In the genomic region with DNA sequence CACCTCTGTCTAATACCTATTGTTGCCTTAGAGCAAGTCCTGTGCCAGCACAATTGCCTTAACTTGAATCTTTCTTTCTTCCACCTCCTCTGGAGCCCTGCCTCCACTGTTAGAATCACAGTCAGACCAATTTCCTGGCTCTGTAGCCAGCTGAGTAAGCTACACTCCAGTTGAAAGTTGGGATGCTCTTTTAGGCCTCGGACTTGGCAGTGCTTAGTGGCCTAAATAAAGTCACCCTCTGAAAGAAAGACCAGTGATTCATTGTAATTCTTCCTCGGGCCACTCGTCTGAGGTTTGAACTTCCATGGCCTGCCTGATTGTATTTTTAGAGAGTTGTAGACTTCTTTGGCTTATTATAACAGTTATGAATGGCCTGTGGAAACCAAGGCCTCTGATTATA, we compare ENCODE assay signal across 21 mouse cellular contexts.
A peak's percentile ranks its signal among the peaks of the same experiment; 100 is the strongest.
DNase-seq lines count a peak whose midpoint lies in the region; ATAC-seq lines count a peak whose summit lies in the region.
"Had no signal": no experiment of that assay in that cellular context is flagged by ENCODE, and none has a peak within 500 bp of the region (broad histone marks: within the 10 kb centered on the region; RNA-seq: fewer than 3 reads in every experiment).

No protein-coding gene starts in this region.

- no peak overlapping the region for H3K9ac ChIP-seq in kidney, embryonic 15.5 days
- H3K9ac ChIP-seq: hindbrain, embryonic 15.5 days; limb, embryonic 12.5 days; liver, embryonic 13.5 days; lung, embryonic 15.5 days had no signal

- no peak overlapping the region for H3K4me2 ChIP-seq in kidney, embryonic 15.5 days
- H3K4me2 ChIP-seq: hindbrain, embryonic 15.5 days; limb, embryonic 12.5 days; liver, embryonic 13.5 days; lung, embryonic 15.5 days had no signal

- H3K27ac ChIP-seq in kidney, embryonic 15.5 days: no peak overlapping the region
- H3K27ac ChIP-seq: hindbrain, embryonic 15.5 days; limb, embryonic 12.5 days; liver, embryonic 13.5 days; lung, embryonic 15.5 days had no signal

- H3K27me3 ChIP-seq in kidney, embryonic 15.5 days: no peaks in the 10 kb centered on the region
- H3K27me3 ChIP-seq: limb, embryonic 12.5 days; liver, embryonic 13.5 days; lung, embryonic 15.5 days had no signal

- peaks cover 6% of the 10 kb centered on the region; the same call in 1 of the 2 replicates for H3K4me1 ChIP-seq in kidney, embryonic 15.5 days
- H3K4me1 ChIP-seq: hindbrain, embryonic 15.5 days; limb, embryonic 12.5 days; liver, embryonic 13.5 days; lung, embryonic 15.5 days had no signal

- WGBS in kidney, embryonic 15.5 days: 57% methylated on average over 3 of the region's 3 CpGs

- H3K36me3 ChIP-seq in kidney, embryonic 15.5 days: no peaks in the 10 kb centered on the region
- H3K36me3 ChIP-seq: G1E; hindbrain, embryonic 15.5 days; limb, embryonic 12.5 days; liver, embryonic 13.5 days; lung, embryonic 15.5 days had no signal

- ATAC-seq in kidney, embryonic 15.5 days (replicated peaks; ENCODE audit: low FRiP score): no peak
- ATAC-seq in monocyte, adult 5-6 weeks (replicated peaks; ENCODE audit: insufficient number of reproducible peaks, low FRiP score, low TSS enrichment, poor library complexity, severe bottlenecking): no peak
- ATAC-seq: CD4-positive, CD25-positive, alpha-beta regulatory T cell, adult 4 months; forebrain, embryonic 14.5 days; intestine, postnatal 0 days had no signal

- intact Hi-C loops in gastrocnemius, postnatal 14 days (cut with DNase I; ENCODE audit: low total_unique reads): no loop called here

- H3K9me3 ChIP-seq in kidney, embryonic 15.5 days (replicated peaks): no peaks in the 10 kb centered on the region
- H3K9me3 ChIP-seq: G1E; hindbrain, embryonic 15.5 days; limb, embryonic 12.5 days; liver, embryonic 13.5 days; lung, embryonic 15.5 days had no signal

- DNase-seq in gastrocnemius, postnatal 14 days: peak; percentile 8
- no peak for DNase-seq in gastrocnemius, adult 8-10 months (ENCODE audit: low spot score in 2 of 2)
- peak; percentile 22 for DNase-seq in kidney, postnatal 14 days
- peak; percentile 20 for DNase-seq in brain, adult 2 months (ENCODE audit: low read depth, low spot score)
- no peak for DNase-seq in urinary bladder, adult 18-20 months (ENCODE audit: low spot score in 2 of 2)
- DNase-seq: adrenal gland, postnatal 14 days; cerebellum, postnatal 25 days; kidney, postnatal 25 days; liver, embryonic 13.5 days; right cerebral cortex, adult 18-20 months; spleen, adult 18-20 months; thymus, adult 18-20 months had no signal

- no peak overlapping the region for H3K4me3 ChIP-seq in kidney, embryonic 15.5 days (replicated peaks)
- H3K4me3 ChIP-seq: hindbrain, embryonic 15.5 days; limb, embryonic 12.5 days; liver, embryonic 13.5 days; lung, embryonic 15.5 days had no signal

Comparison
In these comparisons a context has a peak if more than half of its experiments do, and no peak if none do; other contexts are left out.
1. DNase-seq: peak in gastrocnemius, postnatal 14 days (single experiment), kidney, postnatal 14 days (single experiment) and brain, adult 2 months (single experiment); none in gastrocnemius, adult 8-10 months (0 of 2) and urinary bladder, adult 18-20 months (0 of 2).